Mouse (Mus musculus) right cerebral cortex, adult 18-20 months (tissue): ENCODE measurements around the gene Olfml2a.

ENCODE experiments used
- DNase-seq: peaks from one replicate; pipeline ENCODE4 v3.0.0; 2022; ENCODE audit warnings: mixed read lengths

The Olfml2a gene

DNA sequence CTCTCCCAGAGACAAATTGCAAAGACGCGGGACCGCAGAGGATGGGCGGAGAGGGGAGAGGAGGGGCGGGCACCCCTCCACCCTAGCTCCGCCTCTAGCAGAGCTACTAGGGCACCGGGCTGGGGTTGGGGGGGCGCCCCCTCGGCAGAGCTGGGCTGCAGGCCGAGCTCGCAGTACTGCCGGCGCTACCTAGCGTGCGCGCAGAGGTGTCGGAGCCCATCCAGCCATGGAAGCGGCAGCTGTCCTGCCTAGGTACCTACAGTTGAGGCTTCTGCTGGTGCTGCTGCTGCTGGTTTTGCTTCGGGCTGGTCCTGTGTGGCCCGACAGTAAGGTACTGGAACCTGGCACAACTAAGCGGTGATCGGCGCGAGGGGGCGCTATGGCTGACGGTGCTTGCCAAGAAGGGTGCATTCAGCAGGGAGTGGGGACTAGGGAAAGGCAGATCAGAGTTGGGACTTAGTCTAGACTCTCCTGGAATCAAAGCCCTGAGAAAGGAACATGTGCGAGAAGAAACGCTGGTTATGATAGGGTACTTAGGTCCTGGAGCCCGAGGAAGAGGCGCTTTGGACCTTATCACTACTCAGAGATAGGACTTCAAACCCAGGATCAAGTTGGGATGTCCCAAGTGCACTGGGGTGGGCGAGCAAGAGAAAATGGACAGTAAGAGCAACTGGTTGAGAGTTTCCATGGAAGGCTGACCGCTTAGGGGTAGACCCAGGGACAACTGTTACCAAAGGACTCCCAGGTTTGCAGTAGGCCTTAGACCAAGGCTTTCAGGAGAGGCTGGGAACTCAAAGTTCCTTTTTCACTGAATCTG, at the start of gene Olfml2a:
TSS of gene Olfml2a (plus strand) at position 128 of the 817 bp plus-strand sequence.
- peak; percentile 63 for DNase-seq

DNA sequence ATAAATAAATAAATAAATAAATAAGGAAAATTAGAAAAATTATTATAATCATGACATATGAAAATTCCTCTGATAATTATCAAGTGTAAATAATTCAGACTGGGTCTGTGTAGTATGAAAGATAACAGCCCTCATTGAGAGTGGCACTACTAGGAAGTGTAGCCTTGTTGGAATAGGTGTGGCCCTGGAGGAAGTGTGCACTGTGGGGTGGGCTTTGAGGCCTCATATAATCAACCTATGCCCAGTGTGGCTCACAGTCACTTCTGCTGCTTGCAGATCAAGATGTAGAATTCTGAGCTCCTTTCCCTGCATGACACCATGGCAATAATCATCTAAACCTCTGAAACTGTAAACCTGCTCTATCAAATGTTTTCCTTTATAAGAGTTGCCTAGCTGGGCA, 28.9 kb upstream of the Olfml2a start:
- no peak for DNase-seq

DNA sequence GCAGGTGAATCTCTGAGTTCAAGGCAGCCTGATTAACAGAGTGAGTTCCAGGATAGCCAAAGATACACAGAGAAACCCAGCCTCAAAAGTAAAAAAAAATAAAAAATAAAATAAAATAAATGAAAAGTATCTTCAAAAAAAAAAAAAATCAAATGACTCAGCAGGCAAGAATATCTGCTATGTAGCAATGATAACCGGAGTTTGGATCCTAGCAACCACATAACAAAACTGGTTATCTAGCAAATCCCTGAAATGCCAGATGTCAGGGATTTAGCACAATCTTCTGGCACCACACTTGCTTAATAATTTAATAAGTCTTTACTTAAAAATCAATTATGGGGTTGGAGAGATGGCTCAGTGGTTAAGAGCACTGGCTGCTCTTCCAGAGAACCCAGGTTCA, 27.5 kb upstream of the Olfml2a start:
- DNase-seq, result no peak

DNA sequence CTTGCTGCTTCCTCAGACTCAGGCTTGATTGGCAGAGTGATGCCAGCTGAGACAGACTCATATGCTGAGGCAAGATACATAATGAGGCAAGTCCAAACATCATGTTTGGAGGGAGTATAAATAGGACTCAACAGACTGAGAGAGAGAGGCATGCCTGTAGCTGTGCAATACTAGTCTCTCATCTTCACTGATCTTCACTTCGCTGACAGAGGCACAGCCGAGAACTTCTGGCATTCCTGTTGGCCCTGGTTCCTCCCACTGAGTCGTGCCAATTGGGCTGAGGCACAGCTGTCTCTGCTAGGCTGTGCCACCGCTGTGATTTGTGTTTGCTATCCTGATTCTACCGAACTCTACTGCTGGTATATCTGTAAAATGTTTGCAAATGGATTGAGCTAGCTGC, 25.7 kb upstream of the Olfml2a start:
- DNase-seq, result peak; percentile 57

DNA sequence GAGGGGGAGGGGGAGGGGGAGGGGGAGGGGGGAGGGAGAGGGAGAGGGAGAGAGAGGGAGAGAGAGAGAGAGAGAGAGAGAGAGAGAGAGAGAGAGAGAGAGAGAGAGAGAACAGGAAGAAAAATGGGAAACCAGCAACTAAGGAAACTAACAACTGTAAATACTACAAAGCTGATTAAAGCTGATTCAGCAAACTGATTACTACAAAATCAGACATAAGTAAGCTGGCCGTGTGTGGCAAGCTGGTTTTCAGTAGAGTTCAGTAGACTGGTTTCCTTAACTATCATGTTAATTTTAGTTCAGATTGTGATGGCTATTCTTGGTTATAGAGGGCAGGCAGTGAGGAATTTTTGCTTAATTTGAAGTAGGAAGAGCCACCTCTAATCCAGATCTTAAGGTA, 23.2 kb upstream of the Olfml2a start:
- no peak for DNase-seq

DNA sequence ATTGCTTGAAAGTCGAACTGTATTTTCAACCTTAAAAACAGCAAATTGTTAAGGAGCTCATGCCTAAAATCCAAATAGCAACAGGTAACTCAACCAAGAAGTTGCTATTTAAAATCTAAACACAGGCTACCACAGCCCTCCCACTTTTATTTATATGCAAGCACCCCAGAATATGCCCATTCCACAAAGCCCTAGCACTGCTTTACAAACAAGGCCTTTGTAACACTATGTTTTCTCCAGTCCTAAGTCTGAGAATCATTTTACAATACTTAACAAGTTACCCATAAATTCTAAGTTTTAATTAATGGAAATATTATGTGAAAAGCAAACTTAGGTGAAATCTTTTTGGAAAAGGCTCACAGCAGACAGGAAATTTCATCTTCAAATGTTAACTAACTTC, 17.3 kb upstream of the Olfml2a start:
- DNase-seq, result no peak

DNA sequence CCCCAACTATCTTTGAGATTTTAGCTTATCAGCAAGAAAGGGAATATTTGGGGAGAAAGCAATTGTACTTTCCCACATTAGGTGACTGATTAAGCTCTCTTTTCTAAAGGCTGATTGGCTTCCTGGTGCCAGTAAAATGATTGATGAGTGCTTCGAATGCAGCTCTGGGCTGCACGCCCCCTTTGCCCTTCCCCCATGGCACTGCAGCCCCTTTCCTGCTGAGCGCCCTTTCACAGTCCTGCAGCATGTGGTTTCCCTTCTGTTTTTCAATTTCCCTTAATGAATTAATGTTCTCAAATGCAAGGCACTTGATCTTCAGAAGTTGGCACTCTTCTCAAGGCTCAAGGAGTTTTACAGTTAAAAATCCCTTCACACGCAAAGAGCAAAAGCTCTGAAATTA, 16.8 kb upstream of the Olfml2a start:
- no peak for DNase-seq

DNA sequence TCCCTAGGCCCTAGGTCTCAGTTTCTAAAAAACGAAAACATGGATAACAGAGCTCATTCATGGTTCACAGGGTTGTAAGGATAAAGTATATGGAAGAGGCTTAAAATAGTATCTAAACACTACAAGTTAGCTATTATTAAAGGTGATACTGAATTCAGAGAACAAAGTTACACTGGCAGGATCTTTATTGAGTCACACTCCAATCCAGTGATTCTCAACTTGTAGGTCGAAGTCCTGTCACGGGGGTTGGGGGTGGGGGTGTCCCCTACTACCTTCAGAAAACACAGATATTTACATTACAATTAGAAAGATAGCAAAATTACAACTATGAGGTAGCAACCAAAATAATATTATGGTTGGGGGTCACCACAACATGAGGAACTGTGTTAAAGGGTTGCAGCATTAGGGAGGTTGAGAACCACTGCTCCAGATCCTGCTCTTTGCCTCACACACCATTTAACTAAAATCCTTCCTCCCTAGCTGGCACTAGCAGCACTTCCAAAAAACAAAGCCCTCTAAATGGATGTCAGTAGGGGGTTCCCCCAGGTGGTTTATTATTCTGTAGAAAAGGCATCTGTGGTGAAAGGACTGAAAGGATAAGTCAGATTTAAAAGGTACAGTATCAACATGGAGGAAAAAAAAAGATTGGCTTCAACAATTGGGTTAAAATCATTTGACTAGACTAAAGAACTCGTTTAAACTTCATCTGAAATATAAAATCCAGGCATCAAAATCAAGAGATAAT, 14.7 kb upstream of the Olfml2a start:
- no peak for DNase-seq

DNA sequence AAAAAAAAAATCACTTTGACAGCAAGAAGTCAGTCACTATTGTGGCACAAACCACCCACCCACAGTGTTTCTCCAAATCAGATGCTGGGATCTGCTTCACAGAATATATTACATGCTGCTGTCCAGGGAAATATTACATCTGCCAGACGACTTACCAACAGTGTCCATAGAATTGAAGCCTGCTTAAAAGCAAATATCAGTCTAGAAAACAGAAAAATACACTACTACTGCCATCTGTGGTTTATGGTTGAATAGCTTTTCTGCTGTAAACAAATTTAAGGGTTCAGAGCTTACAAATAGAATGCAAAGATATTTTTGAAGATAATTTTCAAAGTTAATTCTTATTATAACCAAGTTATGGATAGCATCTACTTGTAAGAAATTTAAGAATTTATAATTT, 10.4 kb upstream of the Olfml2a start:
- no peak for DNase-seq

DNA sequence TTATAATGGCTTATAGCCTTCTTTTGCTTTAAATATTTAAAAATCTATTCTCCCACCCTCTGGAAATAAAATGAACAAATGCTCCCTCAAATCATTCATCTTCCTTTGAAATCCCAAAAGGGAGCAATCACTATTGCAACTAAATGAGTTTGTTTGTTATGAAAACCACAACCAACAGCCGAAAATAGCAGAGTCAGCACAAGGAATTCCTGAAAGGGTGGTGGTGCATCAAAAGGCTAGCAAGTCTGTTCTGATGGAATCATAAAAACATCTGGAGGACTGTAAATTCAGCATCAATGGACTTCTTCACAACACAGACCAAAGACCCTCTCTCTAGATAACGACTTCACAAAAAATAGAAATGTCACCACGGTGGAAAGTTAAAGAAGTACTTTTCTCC, 8.3 kb upstream of the Olfml2a start:
- DNase-seq, result no peak

DNA sequence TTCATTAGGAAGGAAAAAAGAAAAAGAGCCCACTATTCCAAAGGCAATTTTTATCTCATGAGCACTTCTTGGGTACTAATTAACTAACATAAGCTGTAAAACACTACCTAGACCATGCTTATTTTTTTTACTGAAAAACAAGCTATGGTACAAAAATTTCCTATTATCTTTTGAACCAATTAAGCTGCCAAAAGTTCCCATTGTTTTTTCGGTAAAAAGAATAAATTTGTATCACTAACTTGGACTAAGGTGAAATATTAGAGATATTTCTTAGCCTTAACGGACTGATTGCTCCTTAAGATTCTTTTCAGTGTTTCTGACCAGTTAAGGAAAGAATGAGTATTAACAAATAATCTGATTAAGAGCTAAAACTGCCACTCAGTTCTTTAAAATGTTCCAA, 7.9 kb upstream of the Olfml2a start:
- DNase-seq, result no peak

DNA sequence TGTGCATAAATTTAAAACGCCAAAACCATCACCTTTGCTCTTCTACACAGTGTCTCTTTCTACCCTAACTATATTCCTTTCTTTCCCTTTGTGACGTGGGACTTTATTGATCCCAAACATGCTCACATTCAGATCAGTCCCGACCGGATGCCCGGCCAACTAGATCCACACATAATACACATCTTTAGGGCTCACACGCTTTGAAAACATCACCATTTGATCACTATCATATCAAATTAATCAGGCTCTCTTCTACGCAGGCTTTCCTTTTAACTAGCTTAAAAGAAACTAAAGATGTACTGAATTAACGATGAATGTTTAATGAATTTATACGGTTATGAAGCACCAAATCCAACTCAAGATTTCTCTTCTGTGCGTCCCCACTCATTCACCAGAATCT, 7.2 kb upstream of the Olfml2a start:
- DNase-seq, result no peak

DNA sequence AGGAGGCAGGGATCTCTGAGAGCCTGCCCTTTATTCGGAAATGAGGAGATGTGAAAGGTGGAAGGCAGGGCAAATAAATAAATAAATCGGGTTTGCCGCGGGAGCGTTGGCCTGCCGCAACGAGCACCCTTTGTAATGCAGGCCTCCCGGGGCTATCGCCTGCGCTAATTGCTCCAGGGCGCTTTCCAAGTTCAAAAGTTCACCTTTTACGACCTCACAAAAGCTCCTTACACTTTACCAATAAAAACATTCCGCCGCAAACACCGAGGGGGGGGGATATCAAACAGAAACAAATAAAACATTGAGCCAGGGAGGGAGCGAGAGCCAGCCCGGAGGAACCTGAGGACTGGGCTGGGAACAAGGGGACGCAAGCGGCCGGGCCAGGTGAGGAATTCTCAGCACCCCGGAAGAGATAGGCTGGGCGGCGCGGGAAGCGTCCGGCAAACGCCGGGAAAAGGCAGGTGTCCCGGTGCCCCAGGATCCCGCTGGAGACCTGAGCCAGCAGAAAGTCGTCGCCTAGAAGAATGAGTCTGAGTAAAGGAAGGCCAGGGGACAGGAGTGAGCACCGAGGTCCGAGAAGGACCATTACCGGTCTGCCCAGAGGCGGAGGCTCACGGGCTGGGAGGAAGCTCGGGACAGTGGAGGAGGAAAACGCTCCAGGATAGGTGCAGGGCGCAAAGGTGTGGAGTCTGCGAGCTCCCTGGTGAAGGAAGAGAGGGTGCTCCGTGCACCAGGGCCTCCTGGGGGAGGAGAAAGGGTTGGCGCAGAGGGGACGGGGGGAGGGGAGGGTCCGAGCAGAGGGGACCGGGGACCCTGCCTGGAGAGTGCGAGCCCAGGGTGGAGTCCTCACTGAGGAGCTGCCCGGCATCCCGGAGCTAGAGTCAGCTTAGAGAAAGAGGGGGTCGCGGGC, 6.4 kb upstream of the Olfml2a start:
- DNase-seq, result no peak

DNA sequence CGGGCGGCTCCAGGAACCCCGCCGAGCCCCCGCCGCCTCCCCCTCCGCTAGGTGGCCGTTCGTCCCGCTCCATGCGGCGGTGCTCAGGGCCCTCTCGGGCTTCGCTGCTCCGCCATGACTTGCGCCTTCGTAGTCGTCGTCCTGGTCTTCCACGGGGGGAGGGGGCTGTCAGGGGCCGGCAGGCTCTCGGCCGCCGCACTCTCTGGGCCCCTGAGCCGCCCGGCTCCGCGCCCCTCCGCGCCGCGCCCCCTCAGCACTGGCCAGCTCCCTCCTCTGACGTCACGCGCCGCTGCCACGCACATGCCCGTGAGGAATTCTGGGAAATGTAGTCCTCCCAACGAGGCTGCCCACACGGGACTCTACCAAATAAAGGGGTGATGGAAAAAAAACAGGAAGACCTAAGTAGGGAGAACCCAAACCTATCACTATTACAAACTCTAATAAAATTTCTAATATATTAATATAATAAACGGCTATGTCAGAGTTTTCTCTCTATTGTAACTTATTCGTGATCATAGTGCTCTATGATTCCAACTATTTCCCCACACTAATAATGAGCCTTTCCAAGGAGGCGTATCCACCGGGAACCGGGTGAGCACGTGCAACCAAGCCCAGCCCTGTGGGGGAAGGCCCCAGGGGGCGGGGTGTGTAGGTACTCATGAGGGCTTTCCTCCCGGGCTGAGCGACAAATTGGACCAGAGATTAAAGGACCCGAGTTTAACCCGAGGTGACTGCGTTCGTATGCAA, 5.5 kb upstream of the Olfml2a start:
- peak; percentile 94 for DNase-seq

DNA sequence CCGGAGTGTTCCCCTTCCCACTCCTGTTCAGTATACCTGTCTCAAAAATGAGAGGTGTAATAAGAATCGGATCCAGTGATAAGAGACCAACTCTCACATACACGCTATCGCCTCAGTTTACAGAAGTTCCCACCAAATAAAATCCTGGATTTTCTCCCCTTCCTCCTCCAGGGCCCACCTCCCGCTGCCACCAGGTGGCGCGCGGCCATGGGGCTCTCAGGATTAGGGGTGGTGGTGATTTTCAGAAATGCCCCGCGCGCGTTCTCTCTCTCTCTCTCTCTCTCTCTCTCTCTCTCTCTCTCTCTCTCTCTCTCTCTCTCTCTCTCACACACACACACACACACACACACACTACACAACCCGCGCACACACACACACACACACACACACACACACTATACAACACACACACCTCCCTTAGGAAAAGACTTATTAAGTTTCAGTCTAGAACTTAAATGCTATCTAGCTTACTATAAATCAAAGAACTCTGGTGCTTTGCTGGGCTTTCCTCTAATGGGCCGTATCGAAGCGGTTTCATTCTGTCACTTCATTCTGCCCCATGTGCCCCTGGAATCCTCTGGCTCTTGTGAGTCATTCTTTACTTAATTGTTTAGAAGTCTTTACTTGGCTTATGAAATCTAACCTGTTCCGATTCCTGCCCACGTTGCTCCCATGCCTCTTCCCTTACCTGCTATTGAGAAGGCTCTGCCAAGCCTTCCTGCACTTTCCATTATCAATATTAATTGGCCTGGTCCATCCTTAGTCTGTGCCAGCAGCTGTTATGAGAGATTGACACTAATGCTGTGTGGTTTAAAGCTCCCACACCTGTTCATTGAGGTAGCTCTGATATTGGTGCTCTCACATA, 4.4 kb upstream of the Olfml2a start, which contains the start of gene Nr6a1:
TSS of gene Nr6a1 (minus strand) at position 574 of the 865 bp plus-strand sequence.
- DNase-seq, result peak; percentile 55

DNA sequence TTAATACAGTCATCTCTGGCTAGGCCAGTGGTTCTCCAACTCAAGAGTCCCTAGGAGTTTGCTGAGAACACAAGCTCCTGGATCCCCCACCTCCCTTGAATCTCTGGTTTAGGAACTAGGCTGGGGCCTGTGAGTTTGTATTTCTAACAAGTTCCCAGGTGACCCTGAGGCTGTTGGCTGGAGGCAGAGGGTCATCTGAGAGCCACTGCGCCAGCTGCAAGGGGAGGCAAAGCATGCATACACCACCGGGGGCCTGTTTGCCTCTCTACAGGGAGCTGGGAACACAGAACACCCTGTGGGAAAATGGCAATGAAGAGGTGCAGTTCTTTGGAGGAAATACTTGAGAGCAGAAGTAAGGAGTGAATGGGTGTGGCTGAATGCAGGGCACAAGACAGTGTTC, 1.5 kb upstream of the Olfml2a start:
- no peak for DNase-seq

DNA sequence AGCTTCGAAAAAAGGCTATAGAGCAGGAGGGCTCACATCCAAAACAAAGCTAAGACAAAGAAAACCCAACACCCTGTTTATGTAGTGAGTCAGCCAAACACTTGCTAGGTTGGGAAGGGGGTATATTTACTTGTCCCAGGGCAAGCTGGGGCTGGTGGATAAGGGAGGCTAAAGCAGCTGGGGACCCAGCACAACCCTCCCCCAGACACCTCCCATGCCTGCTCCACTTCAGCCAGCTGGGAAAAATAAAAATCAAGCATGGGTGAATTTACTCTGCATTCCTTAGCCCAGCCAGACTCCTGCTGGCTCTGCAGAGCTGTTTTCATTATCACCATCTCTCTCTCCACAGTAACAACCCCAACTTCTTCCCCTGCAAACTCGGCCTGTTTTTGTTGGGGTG, 2.2 kb downstream of the Olfml2a start:
- DNase-seq, result no peak

DNA sequence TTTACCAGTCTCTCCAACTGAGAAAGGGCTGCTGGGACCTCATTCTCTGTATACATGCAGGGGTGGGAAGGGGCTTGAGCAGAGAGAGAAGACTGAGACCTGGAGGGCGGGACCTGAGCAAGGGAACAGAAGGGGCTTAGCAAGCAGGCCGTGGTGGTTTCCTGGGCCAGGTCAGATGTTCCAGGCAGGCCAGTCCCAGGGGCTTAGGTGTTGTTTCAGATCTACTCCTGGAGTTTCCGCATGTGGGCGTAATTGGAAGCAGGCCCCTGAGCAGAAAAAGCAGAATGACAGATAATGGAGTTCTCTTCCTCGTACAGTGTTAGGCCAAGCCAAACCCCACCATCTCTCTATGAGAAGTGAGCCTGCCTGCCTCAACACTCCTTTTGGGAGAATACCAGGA, 3.2 kb downstream of the Olfml2a start:
- no peak for DNase-seq

DNA sequence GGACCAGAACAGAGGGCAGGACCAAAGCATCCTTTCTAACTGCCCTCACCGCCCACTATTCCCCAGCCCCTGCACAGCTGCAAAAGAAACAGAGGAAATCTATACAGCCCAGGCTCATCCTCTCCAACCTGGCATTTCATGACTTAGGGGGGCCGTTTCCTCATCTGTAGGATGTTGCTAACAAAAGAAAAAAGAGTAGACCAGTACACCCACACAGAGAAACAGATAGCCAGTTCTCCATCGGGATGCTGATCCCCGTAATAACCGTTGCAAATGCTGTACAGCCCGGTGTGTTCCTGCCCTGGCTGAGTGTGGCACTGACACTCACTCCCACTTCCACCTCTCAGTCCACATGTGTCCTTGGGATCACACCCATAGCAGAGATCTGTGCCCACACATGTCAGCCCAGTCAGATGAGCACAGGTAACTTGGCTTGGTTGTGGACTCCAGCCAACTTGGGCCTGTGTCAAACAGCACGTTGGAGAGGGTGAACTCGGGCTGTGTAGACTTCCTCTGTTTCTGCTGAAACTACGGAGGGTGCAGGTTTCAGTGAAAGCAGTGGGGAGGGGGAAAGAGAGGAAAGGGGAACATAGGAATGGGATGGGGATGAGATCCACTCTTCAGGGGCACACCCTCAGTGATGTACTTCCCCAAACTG, 5.1 kb downstream of the Olfml2a start:
- DNase-seq, result no peak

DNA sequence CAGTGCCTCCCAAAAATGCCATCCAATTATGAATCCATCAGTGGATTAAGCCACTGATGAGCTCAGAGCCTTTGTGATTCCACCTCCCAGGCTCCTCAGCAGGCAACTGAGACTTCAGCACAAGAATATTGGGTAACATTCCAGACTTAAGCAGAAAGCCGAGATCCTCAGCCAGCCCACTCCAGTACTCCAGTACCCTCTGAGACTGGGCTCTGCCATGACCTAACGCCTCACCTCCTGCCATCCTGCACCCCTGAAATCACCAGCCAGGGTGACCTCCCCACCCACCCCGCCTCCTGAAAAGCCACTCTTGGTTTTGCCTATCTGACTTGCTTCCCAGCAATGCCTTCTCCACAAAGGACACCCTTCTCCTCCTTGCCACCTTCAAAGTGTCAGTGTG, 5.6 kb downstream of the Olfml2a start:
- no peak for DNase-seq

DNA sequence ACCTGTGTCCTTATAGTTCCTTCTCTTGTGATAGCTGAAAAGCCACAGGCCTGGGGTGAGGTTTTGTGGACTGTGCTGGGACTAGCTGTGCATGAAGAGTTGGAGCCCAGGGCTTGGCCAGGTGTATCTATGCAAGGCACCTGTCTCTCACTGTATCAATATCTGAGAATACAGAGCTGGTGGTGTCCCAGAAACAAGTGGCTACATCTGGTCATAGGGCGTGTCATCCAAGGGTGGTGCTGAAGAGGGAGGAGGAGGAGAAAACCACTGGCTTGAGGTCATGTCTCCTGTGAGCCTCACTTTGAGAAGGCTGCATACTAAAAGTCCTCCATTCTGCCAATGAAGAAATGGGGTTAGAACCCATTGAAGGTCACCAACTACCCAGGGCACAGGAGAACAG, 6.2 kb downstream of the Olfml2a start:
- no peak for DNase-seq
